Mouse (Mus musculus): ENCODE data around the gene Rai14.

- no peak for TF ChIP-seq POLR2A (IDR thresholded peaks at IDR 0.05; ENCODE audit: borderline replicate concordance, insufficient read depth, low read length)
- no peak for TF ChIP-seq CTCF (IDR thresholded peaks at IDR 0.05; ENCODE audit: borderline replicate concordance, insufficient read depth, low read depth, low read length)
These were observed 115.9 kb downstream of the Rai14 start for GRCm38 (mm10) chr15:10598259-10599225.

Data from cerebellum, adult 2 months (tissue).